Comparison of ENCODE assay signal across 8 mouse cellular contexts in genomic region chr5:27049341-27050091, GRCm38 (mm10).
DNase-seq lines count a peak whose midpoint lies in the region; ATAC-seq and TF ChIP-seq lines count a peak whose summit lies in the region.

No protein-coding gene starts in this region.

- peak overlapping the region; percentile 43 for H3K4me3 ChIP-seq in heart, embryonic 13.5 days
- peak overlapping the region; percentile 66 for H3K4me3 ChIP-seq in forebrain, postnatal 0 days (ENCODE audit: low read depth, low read length)
- peak overlapping the region; percentile 50 for H3K4me3 ChIP-seq in limb, embryonic 10.5 days

- intact Hi-C loops in gastrocnemius, postnatal 14 days (cut with DNase I; ENCODE audit: low total_unique reads), result loop anchor here (5.0 kb wide), 1 partner anchor 838 kb away; no protein-coding TSS in a partner anchor

- H3K27ac ChIP-seq in heart, embryonic 13.5 days (replicated peaks), result no peak overlapping the region
- peak overlapping the region; percentile 75 for H3K27ac ChIP-seq in forebrain, postnatal 0 days (ENCODE audit: low read depth, low read length)
- H3K27ac ChIP-seq in limb, embryonic 10.5 days, result no peak overlapping the region

- no peaks in the 10 kb centered on the region for H3K36me3 ChIP-seq in heart, embryonic 13.5 days
- H3K36me3 ChIP-seq in forebrain, postnatal 0 days (ENCODE audit: insufficient read depth), result no peaks in the 10 kb centered on the region
- H3K36me3 ChIP-seq in limb, embryonic 10.5 days, result no peaks in the 10 kb centered on the region

- DNase-seq in heart, adult 8-10 months (ENCODE audit: low spot score), result no peak
- peak; percentile 50 for DNase-seq in cerebellum, adult 8-10 months
- DNase-seq in forebrain, postnatal 0 days, result peak; percentile 73
- DNase-seq in limb, embryonic 10.5 days (ENCODE audit: low spot score), result peak; percentile 36
- DNase-seq in right cerebral cortex, postnatal 10 days (ENCODE audit: low spot score in 2 of 2), result peak; percentile 57 to 59
- no peak for DNase-seq in gastrocnemius, postnatal 14 days
- DNase-seq in spleen, adult 12 weeks (ENCODE audit: low spot score), result no peak

- ATAC-seq in heart, embryonic 13.5 days (ENCODE audit: extremely low read depth, insufficient number of reproducible peaks, low FRiP score, low TSS enrichment), result no peak
- ATAC-seq in forebrain, postnatal 0 days, result peak; percentile 75

- no peak for TF ChIP-seq CTCF in forebrain, postnatal 0 days (IDR thresholded peaks at IDR 0.05; ENCODE audit: low read depth)

- peak overlapping the region; percentile 67 for H3K4me2 ChIP-seq in heart, embryonic 13.5 days
- peak overlapping the region; percentile 94 for H3K4me2 ChIP-seq in forebrain, postnatal 0 days (ENCODE audit: low read depth)

- peaks cover 48% of the 10 kb centered on the region for H3K27me3 ChIP-seq in heart, embryonic 13.5 days (replicated peaks)
- no peaks in the 10 kb centered on the region for H3K27me3 ChIP-seq in forebrain, postnatal 0 days (ENCODE audit: insufficient read depth, low read length)
- H3K27me3 ChIP-seq in limb, embryonic 10.5 days (ENCODE audit: low read depth, poor library complexity, severe bottlenecking), result peaks cover 47% of the 10 kb centered on the region

- WGBS in heart, embryonic 13.5 days, result 2% methylated on average over 54 of the region's 55 CpGs
- WGBS in forebrain, postnatal 0 days, result 4% methylated on average over 54 of the region's 55 CpGs
- WGBS in limb, embryonic 10.5 days, result 1% methylated on average over 55 of the region's 55 CpGs

- no peaks in the 10 kb centered on the region for H3K9me3 ChIP-seq in heart, embryonic 13.5 days
- H3K9me3 ChIP-seq in forebrain, postnatal 0 days (ENCODE audit: low read length), result no peaks in the 10 kb centered on the region
- H3K9me3 ChIP-seq in limb, embryonic 10.5 days (replicated peaks), result no peaks in the 10 kb centered on the region

- no peaks in the 10 kb centered on the region for H3K4me1 ChIP-seq in heart, embryonic 13.5 days
- peaks cover 8% of the 10 kb centered on the region; the same call in 1 of the 2 replicates for H3K4me1 ChIP-seq in forebrain, postnatal 0 days (ENCODE audit: insufficient read depth)
- H3K4me1 ChIP-seq in limb, embryonic 10.5 days, result peaks cover 14% of the 10 kb centered on the region

- no peak overlapping the region for H3K9ac ChIP-seq in heart, embryonic 13.5 days
- H3K9ac ChIP-seq in forebrain, postnatal 0 days, result peak overlapping the region; percentile 87

Comparison
In these comparisons a context has a peak if more than half of its experiments do, and no peak if none do; other contexts are left out.
1. DNase-seq: peak in cerebellum, adult 8-10 months (single experiment), forebrain, postnatal 0 days (single experiment), limb, embryonic 10.5 days (single experiment) and right cerebral cortex, postnatal 10 days (2 of 2); none in heart, adult 8-10 months (single experiment), gastrocnemius, postnatal 14 days (single experiment) and spleen, adult 12 weeks (single experiment).
2. Peak in every context shown above with its lines, with median percentiles within 50 percentile points of each other: H3K4me3 ChIP-seq.